Mouse (Mus musculus) G1E-ER4 (cell line): ENCODE results near the gene Slc4a7. TPM values are rescaled to one million over a fixed set of nuclear protein-coding genes. Genes with fewer than 3 reads are reported as not detected.

Source experiments
- GATA1 ChIP-seq: IDR thresholded peaks from one replicate; pipeline ENCODE4 v1.8.0; 2012; ENCODE audit warnings: low read length, inconsistent platforms
- polyA plus RNA-seq: library from polyadenylated mRNA; stranded (reverse); fragments of >175 nt; gene quantifications from 2 replicates; pipeline ENCODE4 v1.2.3, GENCODE M21; 2012

Gene Slc4a7
- polyA plus RNA-seq, 1 experiment = 3.4 TPM

- no peak for TF ChIP-seq GATA1
These were observed 140.9 kb downstream of the Slc4a7 start for GRCm38 (mm10) chr14:14842734-14843530.

Other genes with a start within 250 kb of the Slc4a7 start
- gene Nek10, start 101.1 kb downstream of the Slc4a7 start, polyA plus RNA-seq = not detected in 2 replicates